Mouse (Mus musculus) lung, postnatal 0 days (tissue): Measurements from ENCODE around the gene Itpr2. TPM values are rescaled to one million over a fixed set of nuclear protein-coding genes. Genes with fewer than 3 reads are reported as not detected.

Source experiments
- ATAC-seq: fragments of 200-750 bp; cut with Nextera tagmentation; 2 replicates; pipeline ENCODE4 v1.8.0; 2017; ENCODE audit warnings: moderate library complexity
- DNase-seq: peaks from one replicate; pipeline ENCODE4 v3.0.0-alpha.2; 2016; ENCODE audit warnings: low spot score
- H3K27ac ChIP-seq: fragments of 300-500 bp; sonication (generic); 2 replicates; pipeline ENCODE4 v1.5.1; 2014; ENCODE audit warnings: antibody characterized with exemption, mild to moderate bottlenecking, low read length, mixed read lengths
- H3K27me3 ChIP-seq: fragments of 300-500 bp; sonication (generic); replicated peaks from 2 replicates; pipeline ENCODE4 v1.6.1; 2014; ENCODE audit warnings: low read length, mixed read lengths; ENCODE audit not compliant: insufficient read depth
- H3K36me3 ChIP-seq: fragments of 300-500 bp; sonication (generic); 2 replicates; pipeline ENCODE4 v1.6.1; 2014; ENCODE audit warnings: low read length, mixed read lengths; ENCODE audit not compliant: insufficient read depth
- H3K4me1 ChIP-seq: fragments of 300-500 bp; sonication (generic); 2 replicates; pipeline ENCODE4 v1.6.1; 2014; ENCODE audit warnings: antibody characterized with exemption, low read depth, low read length, mixed read lengths; ENCODE audit not compliant: insufficient read depth
- H3K4me2 ChIP-seq: fragments of 300-500 bp; sonication (generic); replicated peaks from 2 replicates; pipeline ENCODE4 v1.6.1; 2014; ENCODE audit warnings: low read depth, mild to moderate bottlenecking, low read length, moderate library complexity, mixed read lengths
- H3K4me3 ChIP-seq: fragments of 300-500 bp; sonication (generic); 2 replicates; pipeline ENCODE4 v1.5.1; 2014; ENCODE audit warnings: low read depth, low read length
- H3K9ac ChIP-seq: fragments of 300-500 bp; sonication (generic); replicated peaks from 2 replicates; pipeline ENCODE4 v1.6.1; 2014; ENCODE audit warnings: low read depth, mild to moderate bottlenecking
- H3K9me3 ChIP-seq: fragments of 300-500 bp; sonication (generic); 2 replicates; pipeline ENCODE4 v1.6.1; 2016; ENCODE audit warnings: low read length, mixed read lengths
- CTCF ChIP-seq: IDR thresholded peaks from 2 replicates; pipeline ENCODE4 v1.5.1; 2016; ENCODE audit warnings: antibody characterized with exemption, mild to moderate bottlenecking
- EP300 ChIP-seq: IDR thresholded peaks from 2 replicates; pipeline ENCODE4 v1.6.1; 2016; ENCODE audit warnings: antibody characterized with exemption, mild to moderate bottlenecking, control low read depth
- WGBS: fragments of 180-500 bp; shearing (Covaris S2); extraction: QIAGEN DNeasy Blood & Tissue Kit; methylation state at CpG from one replicate; pipeline ENCODE4 v1.1.7; 2014; 5-methylcytosine and 5-hydroxymethylcytosine counted together
- polyA plus RNA-seq: library from polyadenylated mRNA; unstranded; fragments of >200 nt; fragmentation: Nextera tagmentation; extraction: Ambion mirVana; gene quantifications from 2 replicates; pipeline ENCODE4 v1.2.1, GENCODE M21; 2015

Gene Itpr2
- polyA plus RNA-seq, 1 experiment from 2014 or later, result 15.7 TPM

DNA sequence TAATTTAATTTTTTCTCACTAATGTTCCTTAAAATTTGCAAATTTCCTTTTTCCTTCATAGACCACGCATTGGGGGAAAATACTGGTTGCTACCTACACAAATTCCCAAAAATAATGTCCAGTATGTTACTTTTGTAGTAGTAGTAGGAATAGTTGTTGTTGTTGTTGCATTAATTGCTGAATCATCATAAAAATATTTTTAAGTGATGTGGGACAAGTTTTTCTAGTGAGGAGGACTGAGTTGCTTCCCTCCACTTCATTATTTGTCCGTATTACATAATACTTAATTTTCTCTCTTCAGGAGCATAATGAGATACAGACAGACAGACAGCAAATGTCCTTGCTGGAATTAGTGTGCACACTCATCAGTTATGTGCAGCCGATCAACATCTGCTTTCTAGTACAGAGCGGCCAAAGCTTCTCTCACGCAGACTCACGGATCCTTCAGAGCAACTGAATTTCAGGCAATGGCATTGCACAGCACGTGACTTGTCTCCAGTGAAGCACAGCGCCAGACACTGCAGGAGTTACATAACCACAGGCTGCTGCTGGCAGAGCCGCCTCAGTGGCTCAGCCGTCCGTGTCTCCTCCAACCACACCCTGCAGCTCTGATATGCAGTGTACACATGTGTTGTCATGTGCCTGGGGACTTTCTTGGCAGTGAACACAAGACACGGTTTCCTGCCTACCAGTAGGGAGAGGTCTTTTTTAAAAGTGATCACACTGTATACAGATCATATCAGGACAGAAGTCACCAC, 231.1 kb downstream of the Itpr2 start:
- H3K27ac ChIP-seq, result no peak overlapping the region
- no peak overlapping the region for H3K9ac ChIP-seq
- DNase-seq (peak; percentile 79), ATAC-seq (peak; percentile 94)
- TF ChIP-seq EP300 (no peak), CTCF (peak; percentile 21)
- H3K4me1 ChIP-seq, result no peaks in the 10 kb centered on the region
- H3K4me3 ChIP-seq, result no peak overlapping the region
- H3K9me3 ChIP-seq, result no peaks in the 10 kb centered on the region
- 50% methylated on average over 12 of the region's 12 CpGs for WGBS
- no peaks in the 10 kb centered on the region for H3K27me3 ChIP-seq
- H3K4me2 ChIP-seq, result no peak overlapping the region
- no peaks in the 10 kb centered on the region for H3K36me3 ChIP-seq

GRCm38 (mm10) chr6:146270162-146270561, 231.9 kb downstream of the Itpr2 start:
- no peak overlapping the region for H3K4me2 ChIP-seq
- no peak overlapping the region for H3K4me3 ChIP-seq
- H3K9ac ChIP-seq, result no peak overlapping the region
- no peaks in the 10 kb centered on the region for H3K4me1 ChIP-seq
- DNase-seq (no peak), ATAC-seq (no peak)
- no peaks in the 10 kb centered on the region for H3K9me3 ChIP-seq
- WGBS, result 30% methylated on average over 5 of the region's 5 CpGs
- no peaks in the 10 kb centered on the region for H3K27me3 ChIP-seq
- no peaks in the 10 kb centered on the region for H3K36me3 ChIP-seq
- H3K27ac ChIP-seq, result no peak overlapping the region
- TF ChIP-seq CTCF, result no peak
- TF ChIP-seq EP300, result no peak

- Histone ChIP-seq H3K4me1 (no peaks in the 10 kb centered on the region), H3K9ac (no peak overlapping the region), H3K9me3 (no peaks in the 10 kb centered on the region), H3K27me3 (no peaks in the 10 kb centered on the region), H3K36me3 (no peaks in the 10 kb centered on the region), H3K4me3 (no peak overlapping the region), H3K27ac (no peak overlapping the region), H3K4me2 (no peak overlapping the region)
- DNase-seq (no peak), ATAC-seq (no peak)
- TF ChIP-seq CTCF (no peak), EP300 (no peak)
- WGBS, result 85% methylated on average over 5 of the region's 5 CpGs
Observed at GRCm38 (mm10) chr6:146269291-146269690, 232.7 kb downstream of the Itpr2 start.

DNA sequence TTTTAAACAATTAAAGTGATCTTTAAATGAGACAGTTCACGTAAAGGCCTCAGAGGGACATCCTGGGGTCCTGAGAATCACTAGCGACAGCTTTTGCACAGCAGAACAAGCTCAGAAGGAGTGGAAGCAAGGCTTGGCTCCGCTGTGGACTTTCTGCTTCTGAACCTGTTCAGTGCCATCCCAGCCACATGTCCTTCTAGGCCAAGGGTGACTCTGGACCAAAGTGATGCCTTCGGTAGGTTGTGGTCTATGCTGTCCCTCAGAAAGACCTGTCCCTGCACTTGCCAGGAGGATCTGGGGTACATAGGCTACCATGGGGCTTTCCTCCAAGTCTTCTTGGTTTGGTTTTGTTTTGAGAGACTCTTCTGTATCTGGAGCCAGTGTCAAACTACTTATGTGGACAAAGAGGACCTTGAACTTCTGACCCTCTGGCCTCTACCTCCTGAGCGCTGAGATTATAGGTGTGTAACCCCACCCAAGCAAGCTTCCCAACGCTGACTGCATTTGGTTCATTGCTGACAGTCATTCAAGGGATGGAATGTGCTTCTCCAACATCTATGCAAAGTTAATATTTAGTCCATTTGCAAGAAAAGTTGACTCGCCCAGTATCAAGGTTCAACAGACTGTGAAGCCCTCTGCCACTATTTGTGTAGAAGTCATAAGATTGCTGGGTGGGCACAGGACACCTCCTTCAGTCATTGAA, 241.2 kb downstream of the Itpr2 start:
- 81% methylated on average over 7 of the region's 7 CpGs for WGBS
- Histone ChIP-seq H3K27me3 (no peaks in the 10 kb centered on the region), H3K36me3 (no peaks in the 10 kb centered on the region), H3K4me3 (no peak overlapping the region), H3K27ac (no peak overlapping the region), H3K4me2 (no peak overlapping the region), H3K9ac (no peak overlapping the region), H3K4me1 (no peaks in the 10 kb centered on the region), H3K9me3 (no peaks in the 10 kb centered on the region)
- DNase-seq (no peak), ATAC-seq (no peak)
- TF ChIP-seq CTCF (no peak), EP300 (no peak)

GRCm38 (mm10) chr6:146258751-146259150, 243.3 kb downstream of the Itpr2 start:
- Histone ChIP-seq H3K27me3 (no peaks in the 10 kb centered on the region), H3K36me3 (no peaks in the 10 kb centered on the region), H3K9me3 (no peaks in the 10 kb centered on the region), H3K27ac (no peak overlapping the region), H3K4me3 (no peak overlapping the region), H3K4me1 (no peaks in the 10 kb centered on the region), H3K9ac (no peak overlapping the region), H3K4me2 (no peak overlapping the region)
- TF ChIP-seq CTCF, result no peak
- no peak for TF ChIP-seq EP300
- ATAC-seq (no peak), DNase-seq (no peak)
- 89% methylated on average over 5 of the region's 5 CpGs for WGBS

GRCm38 (mm10) chr6:146258261-146258660, 243.8 kb downstream of the Itpr2 start:
- no peak for DNase-seq
- no peak overlapping the region for H3K4me3 ChIP-seq
- no peak for ATAC-seq
- no peaks in the 10 kb centered on the region for H3K36me3 ChIP-seq
- WGBS, result 90% methylated on average over 3 of the region's 3 CpGs
- no peaks in the 10 kb centered on the region for H3K27me3 ChIP-seq
- H3K4me1 ChIP-seq, result no peaks in the 10 kb centered on the region
- no peak overlapping the region for H3K4me2 ChIP-seq
- H3K9ac ChIP-seq, result no peak overlapping the region
- H3K9me3 ChIP-seq, result no peaks in the 10 kb centered on the region
- no peak overlapping the region for H3K27ac ChIP-seq
- TF ChIP-seq CTCF, result peak; percentile 12; the same call in 1 of the 2 replicates
- no peak for TF ChIP-seq EP300
